Mouse (Mus musculus) T-helper 17 cell (primary cell): ENCODE measurements around the gene Rftn1.

Experiments
- in situ Hi-C, 2 experiments: fragments of 300-600 bp; cut with MboI, MseI; formaldehyde crosslinking; loops; 1 replicate in 1 of 2; 2 replicates in 1 of 2; pipeline ENCODE4 v1.15.1; 2025; ENCODE audit warnings: high pct_unique_total_duplicates in 2 of 2

The Rftn1 gene

DNA sequence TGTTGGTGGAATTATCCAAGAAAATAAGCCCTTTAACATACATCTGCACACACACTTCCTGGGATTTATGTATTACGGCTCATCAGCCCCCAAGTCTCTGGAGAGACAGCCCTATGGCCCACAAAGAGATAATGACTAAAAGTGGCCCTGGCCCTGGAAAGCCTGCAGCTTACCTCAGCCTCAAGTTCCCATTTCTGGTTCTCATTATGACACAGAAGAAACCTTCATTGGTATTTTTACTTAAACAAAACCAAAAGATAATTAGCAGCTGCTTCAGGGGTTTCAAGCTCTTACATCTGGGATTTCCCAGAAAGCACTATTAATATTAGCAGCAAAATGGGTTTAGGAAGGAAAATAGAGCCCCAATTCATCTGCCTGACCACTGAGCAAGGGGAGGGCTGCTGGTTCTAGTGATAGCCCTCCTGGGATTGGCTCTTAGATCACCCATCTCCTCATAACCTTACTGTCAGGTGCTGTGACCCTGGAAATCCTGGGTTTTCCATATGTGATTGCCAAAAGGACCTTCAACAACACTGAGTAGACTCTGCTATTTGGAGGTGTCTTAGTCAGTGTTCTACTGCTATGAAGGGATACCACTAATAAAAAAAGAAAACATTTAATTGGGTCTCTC, 14.8 kb upstream of the Rftn1 start:
- in situ Hi-C loops = loop anchor here in 1 of 2 experiments (25.0 kb wide), 1 partner anchor 1018 kb away; no protein-coding TSS in a partner anchor

DNA sequence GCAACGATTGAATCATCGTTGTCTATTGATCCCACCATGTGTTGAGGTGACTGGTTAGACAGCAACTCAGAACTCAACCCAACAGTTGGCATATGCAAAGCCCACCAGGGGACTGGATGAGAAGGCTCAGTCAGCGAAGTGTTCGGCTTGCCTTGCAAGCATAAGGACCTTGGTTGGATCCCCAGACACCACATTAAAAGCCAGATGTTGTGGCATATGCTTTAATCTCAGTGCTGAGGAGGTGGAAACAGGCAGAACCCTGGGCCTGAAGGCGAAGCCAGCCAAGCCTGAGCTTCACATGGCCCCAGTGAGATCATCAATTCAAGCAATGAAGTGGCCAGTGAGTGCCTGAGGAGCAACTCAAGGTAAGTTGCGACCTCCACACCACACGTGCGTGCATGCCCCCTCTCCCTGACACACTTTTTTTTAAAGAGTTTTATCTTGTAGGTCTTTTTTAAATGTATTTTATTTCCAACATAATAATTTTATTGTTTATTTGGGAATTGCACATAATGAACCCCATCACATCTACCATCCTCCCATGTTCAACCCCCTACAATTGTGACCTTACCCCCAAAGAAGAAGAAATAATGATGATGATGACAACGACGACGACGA, 11.5 kb upstream of the Rftn1 start:
- in situ Hi-C loops = loop anchor here in 1 of 2 experiments (25.0 kb wide), 1 partner anchor 1015 kb away; no protein-coding TSS in a partner anchor

DNA sequence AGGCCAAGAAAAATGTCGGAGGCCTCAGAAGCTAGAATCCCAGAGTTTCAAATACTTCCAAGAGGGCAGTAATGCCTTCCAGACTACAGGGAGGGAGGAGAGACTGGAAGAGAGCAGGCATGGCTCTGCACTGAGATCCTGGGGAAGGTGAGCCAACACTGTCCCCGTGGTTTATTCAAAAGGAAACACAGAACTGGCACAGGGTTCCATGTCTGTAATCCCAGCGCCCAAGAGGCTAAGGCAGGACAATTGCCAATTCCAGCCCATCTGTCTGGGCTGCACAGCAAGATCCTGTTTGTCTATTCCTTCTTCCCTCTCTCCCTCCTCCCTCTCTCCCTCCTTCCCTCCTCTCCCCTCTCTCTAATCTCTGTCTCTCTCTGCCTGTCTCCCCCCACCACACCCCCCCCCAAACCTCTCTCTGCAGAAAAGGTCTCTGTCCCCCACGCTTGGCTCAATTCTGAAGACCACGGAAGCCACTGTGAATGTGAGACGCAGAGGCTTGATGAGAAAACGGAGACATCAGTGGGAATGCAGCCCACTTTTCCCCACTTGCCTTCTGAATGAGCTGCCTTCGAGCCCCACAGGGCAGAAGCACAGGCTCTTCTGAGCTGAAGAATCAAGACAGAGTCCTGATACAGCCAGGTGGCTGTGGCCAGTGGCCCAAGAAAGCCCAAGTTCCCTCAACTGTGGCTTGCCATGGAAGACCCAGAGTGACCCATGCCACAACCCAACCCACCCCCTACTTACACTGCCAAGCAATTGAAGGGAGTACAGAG, 8.8 kb upstream of the Rftn1 start:
- in situ Hi-C loops = no loop called here

DNA sequence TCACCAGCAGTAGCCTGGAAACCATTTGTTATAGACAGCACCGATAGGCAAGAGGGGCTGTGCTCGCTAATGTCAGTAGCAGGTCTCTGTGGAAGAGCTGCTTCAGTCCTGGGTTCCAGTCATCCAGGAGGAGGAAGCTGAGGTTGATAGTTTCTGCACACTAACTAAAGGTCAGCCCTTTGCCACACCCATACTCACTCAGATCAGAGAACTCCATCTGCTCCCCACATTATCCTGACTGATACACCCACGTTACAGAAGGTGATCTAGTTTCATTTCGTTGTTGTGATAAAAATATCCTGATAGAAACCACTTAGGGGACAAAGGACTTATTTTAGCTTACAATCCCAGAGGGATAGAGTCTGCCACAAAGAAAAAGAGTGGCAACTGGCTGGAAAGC, 7.1 kb upstream of the Rftn1 start:
- in situ Hi-C loops = no loop called here

DNA sequence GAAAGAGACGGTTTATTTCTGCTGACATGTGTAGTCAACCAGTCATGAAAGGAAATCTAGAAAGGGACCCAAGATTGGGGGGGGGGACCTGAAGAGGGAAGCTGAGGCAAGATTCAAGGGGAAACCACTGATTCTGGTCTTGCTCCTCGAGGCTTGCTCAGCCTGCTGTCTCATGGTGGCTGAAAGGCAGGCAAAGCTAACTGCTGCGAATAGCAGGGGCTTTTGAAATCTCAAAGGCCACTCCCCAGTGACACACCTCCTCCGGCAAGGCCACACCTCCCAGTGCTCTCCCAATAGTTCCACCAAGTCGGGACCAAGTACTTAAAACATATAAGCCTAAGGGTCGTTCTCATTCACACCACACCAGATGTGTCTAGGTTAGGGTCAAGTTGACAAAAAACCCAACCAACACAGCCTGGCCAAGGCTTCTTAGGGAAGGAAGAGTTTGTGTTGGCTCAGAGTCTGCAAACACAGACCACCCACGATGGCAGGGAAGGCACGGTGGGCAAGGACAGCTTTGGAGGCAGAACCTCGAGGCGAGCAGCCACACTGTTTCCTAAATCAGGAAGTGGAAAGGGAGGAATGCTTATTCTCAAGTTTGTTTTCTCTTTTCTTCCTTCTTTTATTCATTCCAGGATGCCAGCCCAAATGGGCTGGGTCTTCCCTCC, 5.7 kb upstream of the Rftn1 start:
- in situ Hi-C loops = no loop called here

DNA sequence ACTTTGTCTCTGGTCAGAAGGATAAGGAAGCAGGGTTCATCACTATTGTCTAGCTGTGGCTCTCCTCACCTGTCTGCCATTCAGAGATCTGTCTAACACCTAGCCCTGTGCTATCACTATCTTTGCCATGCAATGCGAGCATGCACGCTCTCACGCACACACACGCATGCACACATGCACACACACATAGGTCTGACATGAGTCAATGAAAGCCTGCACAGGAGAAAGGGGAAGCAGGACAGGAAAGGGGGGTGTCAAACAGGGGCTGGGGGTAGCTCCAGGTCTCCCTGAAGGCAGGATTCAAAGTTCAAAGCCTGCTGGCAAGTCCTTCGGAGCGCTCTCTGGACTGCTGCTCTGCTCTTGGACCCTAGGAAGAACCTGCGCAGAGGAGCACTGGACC, 4.9 kb upstream of the Rftn1 start:
- in situ Hi-C loops = no loop called here

DNA sequence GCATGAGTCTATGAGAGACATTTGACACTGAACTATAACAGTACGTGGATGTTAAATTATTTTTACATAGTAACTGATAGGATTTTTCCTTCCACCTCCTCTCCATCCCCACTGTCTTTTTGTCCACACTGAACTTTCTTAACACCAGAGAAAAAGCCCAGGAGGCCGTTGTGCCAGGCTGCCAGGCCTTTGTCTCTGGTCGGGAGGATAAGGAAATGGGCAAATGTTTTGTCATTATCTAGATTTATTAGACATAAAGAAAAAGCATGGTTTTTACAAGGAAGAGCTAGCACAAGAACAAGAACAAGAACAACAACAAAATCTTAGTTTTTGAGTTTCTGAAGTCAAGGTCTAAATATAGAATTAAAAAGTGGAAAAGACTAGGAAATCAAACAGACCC, 4.1 kb upstream of the Rftn1 start:
- in situ Hi-C loops = no loop called here

DNA sequence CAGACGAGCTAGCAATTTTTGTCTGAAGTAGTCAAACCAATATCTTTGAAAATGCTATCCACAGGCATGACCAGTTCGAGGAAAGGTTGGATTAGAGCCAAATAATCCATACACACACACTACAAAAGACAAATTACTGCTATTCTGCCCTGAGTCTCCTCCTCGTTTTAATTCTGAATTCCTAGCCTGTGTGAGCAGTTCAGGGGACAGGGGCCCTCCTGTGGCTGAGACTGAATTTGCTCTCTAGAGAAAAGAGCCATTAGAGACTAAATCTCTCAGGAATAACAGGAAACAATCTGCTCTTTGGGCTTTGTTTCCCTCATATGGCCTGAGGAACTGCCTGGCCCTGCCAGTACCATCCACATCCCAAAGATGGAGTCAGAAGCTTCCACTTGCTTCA, 3.2 kb upstream of the Rftn1 start:
- in situ Hi-C loops = no loop called here

DNA sequence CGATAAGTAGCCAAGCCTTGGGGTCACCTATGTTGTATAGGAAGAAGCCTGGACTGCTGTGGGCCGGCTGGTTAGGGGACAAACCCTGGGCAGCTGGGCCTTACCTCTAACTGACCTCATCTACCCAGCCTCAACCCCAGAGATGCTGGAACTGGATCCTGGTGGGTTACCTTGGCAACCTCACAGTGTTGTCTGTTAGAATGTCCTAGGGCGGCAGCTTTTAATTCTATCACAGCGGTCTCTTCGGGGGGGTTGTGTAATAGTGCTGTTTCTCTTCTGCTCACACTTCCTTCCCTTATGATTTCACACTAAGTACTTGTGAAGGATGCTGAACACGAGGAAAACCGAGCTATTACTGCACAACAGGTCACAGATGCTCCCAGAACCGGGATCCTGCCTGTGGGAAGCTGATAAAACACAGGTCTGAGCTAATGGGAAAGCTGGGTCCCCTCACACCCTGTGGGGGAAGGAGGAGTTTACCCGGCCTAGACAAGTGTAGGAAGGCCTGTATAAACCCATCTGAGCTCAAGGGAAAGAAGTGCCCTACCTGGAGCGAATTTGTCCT, 2.0 kb upstream of the Rftn1 start:
- in situ Hi-C loops = no loop called here

DNA sequence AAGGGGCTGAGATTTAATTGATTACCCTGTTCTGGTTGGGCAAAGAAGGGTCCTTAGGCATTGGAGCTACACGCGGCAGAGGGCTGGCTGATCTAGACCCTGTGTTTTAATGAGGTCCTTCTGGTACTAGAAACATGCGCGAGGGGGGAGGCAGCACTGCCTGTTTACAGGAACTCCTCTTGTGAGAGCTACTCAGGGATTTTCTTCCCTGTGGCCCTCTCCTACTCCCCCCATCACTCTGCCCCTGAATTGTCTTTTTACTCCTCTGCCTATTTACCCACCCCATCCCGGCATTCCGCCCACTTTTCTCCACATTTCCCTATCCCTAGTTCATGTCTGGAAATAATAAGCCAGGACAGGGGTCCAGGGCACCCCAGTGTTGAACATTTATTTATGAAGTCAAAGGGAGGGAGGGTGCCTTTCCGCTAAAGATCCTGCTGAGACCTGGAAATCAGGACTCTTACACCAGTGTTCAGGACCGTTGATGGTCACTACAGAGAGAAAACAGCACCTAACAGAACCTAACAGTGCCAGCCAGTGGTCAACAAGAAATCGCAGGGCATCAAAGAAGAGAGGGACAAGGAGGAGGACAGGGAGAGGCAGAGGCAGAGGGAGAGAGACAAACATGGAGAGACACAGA, 964 bp upstream of the Rftn1 start:
- in situ Hi-C loops = no loop called here

DNA sequence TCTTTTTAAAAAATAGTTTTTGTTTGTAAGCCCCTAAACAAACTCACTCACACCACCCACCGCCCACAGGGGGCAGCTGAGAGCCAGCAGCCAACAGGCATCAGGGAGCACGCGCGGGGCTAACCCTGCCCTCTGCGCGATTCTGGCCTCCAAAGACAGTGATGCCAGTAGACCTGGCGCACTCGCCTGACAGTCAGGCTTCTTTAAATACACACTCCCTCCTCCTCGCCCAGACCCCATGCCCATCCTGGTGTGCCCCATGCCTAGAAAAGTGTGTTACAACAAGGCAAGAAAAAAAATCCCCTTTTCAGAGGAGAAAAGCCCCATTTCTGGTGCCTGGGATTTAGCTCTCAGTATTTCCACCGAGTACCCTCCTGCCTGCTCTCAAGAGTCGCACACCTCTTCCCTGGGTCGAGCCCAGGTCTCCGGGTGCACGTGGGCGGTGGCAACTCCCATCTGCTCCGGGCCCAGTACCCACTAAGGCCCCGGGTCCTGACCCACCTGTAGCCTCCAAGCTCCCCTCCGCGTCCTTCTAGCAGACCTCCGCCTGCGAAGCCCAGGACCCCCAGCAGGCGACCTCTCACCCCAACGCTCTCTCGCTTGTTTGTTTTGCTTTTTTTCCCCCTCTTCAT, 977 bp downstream of the Rftn1 start:
- in situ Hi-C loops = loop anchor here in 1 of 2 experiments (5.0 kb wide), 1 partner anchor 102 kb away; no protein-coding TSS in a partner anchor

DNA sequence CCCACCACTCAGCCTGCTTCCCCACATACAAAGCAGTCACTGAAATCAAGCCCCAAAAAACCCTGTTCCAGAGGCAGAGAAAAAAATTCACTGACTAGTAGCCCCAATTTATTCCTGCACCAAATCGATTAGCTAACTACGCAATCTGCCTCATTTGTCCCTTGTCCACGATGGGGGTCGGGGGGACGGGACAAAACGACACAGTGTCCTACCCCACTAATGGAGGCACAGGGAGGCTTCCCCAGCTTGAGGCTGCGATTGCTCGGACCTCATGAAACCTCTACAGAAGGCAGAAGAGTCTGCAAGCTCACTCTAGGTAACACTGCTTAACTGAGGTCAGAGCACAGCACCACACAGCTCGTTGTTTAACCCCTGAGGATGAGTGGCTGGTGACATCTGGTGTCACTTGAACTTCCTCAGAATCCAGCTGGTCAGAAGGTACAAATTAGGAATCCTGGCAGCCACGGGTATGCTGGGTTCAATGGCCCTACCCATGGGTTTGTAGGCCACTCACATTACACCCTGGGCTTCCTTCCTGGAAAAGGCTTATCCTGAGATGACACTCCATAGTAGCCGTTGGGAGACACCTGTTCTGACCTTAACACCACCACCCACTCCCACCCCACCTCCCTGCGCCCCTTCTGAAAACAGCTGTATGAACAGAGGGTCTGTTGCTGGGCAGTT, 1.7 kb downstream of the Rftn1 start:
- in situ Hi-C loops = loop anchor here in 1 of 2 experiments (5.0 kb wide), 1 partner anchor 102 kb away; no protein-coding TSS in a partner anchor

DNA sequence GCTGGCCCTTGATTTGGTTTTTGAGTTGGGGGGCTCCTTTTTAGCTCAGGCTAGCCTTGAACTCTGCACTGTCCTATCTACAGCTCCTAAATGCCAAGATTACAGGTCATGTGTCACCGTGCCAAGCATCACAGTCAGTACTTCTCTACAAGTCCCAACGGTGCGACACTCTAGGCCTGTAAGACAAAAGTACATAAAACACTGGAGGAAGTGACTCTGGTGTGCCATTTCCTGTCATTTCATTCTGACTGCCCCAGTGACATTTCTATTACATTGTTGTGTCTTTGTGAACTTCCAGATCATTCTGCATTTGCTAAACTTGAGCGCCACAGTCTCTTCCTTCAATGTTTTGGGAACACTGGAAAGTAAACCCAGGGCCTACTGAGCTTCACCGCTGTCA, 4.9 kb downstream of the Rftn1 start:
- in situ Hi-C loops = loop anchor here in 1 of 2 experiments (5.0 kb wide), 1 partner anchor 98 kb away; no protein-coding TSS in a partner anchor

DNA sequence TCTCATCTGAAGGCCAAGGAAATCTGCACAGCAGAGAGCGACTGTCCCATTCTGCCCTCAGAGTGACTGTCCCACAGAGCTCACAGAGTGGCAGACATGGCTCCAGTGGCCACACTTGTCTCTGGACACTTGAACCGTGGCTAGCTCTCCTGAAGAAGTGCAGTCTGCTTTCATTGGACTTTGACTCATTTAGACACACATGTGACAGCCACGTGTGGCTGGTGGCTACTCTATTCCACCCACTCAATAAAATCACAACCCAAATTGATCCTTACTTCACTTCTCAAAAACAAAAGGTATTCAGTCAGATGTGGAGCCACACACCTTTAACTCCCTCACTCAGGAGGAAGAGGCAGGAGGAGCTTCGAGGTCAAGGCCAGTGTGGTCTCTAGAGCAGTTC, 5.4 kb downstream of the Rftn1 start:
- in situ Hi-C loops = loop anchor here in 1 of 2 experiments (5.0 kb wide), 1 partner anchor 98 kb away; no protein-coding TSS in a partner anchor

DNA sequence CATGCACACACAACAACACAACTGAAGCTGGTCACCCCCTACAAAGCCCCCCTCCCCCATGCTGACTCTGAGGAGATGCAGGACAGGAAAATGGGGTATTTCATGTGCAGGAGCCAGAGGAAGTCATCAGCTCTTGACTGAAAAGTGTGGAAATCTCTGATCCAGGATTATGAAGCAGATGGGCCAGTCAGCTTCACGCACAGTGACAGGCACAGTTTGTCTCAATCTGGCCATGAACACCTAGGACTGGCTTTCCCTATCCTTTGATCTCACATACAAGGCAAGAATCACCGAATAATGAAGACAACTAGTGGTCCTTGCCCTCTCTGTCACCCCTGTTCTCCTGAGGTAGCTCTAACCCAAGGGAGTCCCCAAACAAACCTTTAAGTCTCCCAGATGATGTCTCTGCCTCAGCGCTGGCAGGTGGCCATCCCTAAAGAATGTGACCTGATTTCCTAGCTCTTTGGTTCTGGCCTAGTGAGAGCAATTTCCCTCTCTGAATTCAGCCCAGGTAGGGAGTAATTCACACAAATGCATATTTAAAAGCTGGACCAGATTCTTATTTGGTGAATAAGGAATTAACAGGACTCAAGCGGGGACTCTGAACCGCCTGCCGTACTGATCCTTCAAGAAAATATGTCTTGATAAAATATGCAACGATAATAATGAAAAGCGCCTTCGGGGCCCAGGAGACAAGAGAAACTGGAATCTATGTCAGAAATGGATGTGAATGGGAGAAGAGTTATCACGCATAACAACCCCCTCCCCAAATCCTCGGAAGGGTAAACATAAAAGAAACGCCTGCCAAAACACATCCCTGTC, 6.0 kb downstream of the Rftn1 start:
- in situ Hi-C loops = loop anchor here in 1 of 2 experiments (5.0 kb wide), 1 partner anchor 97 kb away; no protein-coding TSS in a partner anchor

DNA sequence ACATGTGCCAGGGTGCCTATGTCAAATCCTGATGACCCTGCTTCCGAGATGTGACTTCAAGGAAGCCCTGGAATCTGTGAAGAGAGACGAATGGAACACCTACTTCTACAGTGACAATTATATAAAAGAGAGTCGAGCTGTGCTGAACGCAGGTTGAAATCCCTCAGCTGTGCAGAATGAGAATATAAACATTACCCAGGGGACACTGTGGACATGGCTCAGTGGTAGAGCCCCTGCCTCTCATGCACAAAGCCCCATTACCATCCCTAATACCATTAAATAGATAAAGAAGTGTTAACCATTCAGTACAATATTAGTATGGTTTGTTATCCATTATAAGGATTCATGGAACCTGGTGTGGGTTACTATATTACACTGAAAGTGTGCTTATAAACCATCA, 7.2 kb downstream of the Rftn1 start:
- in situ Hi-C loops = no loop called here

DNA sequence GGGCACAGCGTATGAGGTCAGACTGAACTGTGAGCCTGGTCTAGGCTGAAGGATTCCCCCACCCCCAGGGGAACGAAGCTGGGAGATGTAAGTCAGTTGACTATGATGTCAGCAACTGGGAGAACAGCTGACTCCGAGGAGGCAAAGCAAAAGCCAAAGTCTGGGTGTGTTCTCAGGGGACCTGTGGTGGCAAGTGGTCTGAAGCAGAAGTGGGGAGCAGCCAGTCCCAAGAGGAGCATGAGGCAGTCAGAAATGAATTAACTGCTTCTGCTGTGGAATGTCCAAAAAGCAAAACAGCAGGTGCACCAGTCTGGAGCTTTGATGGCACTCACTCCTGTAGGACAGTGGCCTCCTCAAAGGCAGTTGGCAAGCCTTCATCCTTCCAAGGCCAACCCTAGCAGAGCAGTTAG, 7.9 kb downstream of the Rftn1 start:
- in situ Hi-C loops = no loop called here

DNA sequence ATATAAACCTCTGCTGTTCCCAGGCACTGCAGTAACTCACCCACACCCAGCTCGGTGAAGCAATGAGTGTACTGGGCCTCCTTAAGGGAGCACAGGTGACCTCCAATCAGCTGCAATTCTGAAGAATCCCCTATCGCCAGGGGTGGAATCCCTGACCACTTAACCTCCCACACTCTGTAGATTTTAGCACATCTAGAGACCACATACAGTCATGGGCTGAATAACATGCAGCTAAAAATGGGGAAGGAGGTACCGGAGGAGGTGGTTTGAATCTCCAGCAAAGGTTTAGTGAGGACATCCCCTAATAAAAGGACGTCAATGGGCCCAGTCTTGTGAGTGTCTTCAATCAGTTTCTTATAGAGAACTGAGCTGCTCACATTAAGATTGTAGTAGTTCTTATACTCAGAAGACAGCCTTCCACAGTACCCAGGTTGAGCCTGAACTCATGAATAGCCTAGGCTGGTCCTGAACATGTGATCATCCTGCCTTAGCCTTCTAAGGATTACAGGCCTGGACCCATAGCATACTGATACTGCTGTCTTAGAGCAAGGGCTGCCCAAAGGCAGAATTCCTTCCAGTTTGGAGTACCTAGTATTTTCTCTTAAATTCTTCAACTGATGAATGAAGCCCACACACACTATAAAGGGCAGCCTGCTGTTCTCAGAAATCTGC, 9.4 kb downstream of the Rftn1 start:
- in situ Hi-C loops = no loop called here
